Mouse (Mus musculus) cerebellum, adult 11-12 months (tissue): ENCODE measurements around the gene Atp8a2.

Experiments
- DNase-seq: peaks from one replicate; pipeline ENCODE4 v3.0.0; 2022

Gene Atp8a2

GRCm38 (mm10) chr14:60196884-60197283 lies at the start of gene Atp8a2:
TSS of gene Atp8a2 (minus strand) at chr14:60197179.
- DNase-seq: no peak

DNA sequence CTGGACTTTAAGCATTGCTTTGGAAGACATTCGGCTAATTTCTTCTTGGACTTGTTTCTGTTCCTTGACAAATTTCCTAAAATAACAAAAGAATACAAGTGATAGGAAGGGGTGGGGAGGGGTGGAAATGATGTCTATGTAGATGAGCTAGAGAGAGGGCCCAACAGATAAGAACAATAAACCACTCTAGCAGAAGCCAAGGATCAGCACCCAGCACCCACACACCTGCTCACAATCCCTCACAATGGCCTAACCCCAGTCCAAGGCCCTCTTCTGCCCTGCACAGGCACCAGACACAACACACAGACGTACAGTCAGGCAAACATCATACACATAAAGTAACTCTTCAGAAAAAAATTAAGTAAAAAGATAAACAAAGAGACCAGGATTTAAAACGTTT lies 41.6 kb upstream of the Atp8a2 start:
- DNase-seq: no peak

- DNase-seq: no peak
Observed at GRCm38 (mm10) chr14:60219886-60220285, 22.9 kb upstream of the Atp8a2 start.

GRCm38 (mm10) chr14:60217616-60218015 lies 20.6 kb upstream of the Atp8a2 start:
- no peak for DNase-seq

DNA sequence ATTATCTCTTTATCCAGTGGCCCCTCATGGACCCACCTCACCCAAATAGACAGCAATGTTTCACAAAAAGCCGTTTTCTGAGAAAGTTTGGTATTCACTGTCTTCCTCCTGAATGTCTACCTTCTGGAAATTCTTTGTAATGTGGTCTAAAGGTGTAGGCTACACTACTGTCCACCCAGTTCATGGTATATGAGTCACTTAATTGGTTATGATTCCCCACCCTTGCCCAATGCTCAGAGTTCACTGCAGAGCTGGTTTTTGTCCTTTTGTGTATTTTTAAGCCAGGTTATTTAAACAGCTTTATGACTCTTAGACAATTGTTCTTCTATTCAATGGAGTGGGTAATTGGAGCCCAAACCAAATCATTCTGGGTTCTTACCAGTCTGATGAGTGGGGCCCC lies 19.1 kb upstream of the Atp8a2 start:
- DNase-seq: no peak

GRCm38 (mm10) chr14:60215000-60215399 lies 18.0 kb upstream of the Atp8a2 start:
- no peak for DNase-seq

DNA sequence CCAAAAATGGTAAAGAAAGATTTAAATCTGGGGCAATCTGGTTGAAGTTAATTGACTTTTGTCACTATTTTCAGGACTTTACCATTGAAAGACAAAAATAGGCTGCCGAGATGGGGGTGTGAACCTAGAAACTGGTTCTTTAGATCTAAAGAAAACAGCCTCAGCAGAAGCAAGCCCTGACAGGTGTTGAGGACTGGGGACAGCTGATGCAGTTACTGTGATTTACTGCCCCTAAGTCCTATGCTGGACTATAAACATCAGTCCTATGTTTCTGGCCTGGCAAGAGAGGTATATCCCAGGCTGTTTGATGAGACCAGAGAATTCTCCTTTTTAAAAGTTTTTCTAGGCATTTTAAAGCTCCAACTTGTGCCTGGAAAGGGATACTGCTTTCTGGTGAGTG lies 17.1 kb upstream of the Atp8a2 start:
- DNase-seq: no peak

DNA sequence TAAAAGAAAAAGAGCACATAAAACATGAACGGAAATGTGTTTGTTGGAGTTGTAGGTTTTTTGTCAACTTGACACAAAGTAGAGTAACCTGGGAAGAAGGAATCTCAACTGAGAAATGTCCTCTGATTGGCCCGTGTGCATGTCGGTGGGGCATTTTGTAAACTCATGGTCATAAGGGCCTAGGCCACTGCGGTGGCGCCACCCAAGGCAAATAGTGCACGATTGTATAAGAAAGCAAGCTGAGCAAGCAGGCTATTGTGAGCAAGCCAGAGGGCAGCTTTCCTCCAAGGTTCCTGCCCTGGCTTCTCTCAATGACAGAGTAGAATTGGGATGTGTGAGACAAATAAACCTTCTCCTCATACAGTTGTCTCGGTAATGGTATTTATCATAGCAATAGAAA lies 12.2 kb upstream of the Atp8a2 start:
- no peak for DNase-seq

DNA sequence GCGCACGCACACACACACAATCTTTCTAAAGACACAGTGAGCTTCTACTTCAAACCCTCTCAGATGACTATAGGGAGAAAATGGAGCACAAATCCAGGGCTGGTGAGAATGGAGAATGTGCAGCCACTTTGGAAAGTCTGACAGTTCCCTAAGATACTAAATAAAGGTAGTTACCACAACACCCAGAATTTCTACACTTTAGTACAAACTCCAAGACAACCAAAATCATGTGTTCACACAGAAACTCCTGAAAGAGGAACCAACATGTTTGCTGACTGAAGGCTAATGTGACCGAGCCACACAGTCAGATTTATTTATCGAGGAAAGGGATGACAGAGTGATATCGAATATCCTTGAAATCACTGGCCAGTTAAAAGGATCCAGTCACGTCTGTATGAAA lies 8.0 kb upstream of the Atp8a2 start:
- no peak for DNase-seq

DNA sequence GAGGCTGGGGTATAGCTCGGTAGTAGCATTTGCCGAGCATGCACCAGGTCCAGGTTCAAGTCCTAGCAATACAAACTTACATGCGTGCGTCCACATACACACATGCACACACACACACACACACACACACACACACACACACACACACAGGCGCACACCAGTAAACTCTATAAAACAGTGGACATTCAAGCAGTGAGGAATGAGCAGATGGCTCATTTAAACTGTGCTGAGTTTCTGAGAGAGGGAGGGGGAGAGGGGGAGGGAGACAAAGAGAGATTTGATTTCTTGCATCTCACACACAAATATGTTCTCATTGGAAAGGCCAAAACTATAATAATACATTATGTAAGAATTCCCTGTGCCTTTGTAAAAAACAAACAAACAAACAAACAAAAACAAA lies 980 bp downstream of the Atp8a2 start:
- DNase-seq: no peak

GRCm38 (mm10) chr14:60194606-60195005 lies 2.4 kb downstream of the Atp8a2 start:
- DNase-seq: no peak

DNA sequence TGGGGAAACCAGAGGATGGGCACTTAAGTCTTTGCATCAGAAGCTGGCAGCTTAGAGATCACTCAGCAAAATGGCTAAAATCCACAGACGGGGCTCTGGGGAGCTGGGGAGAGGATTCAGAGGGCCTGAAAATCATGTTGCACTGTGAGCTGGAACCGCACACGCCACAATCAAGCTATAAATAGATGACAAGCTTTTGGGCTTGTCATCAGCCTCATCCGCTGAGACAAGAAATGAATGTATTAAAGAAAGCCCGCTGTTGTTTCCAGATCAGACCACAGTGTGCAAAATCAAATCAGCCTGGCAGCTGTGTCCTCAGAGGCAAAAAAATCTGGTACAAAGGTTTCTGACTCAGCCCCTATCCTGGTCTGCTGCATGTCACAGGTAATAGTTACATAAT lies 7.2 kb downstream of the Atp8a2 start:
- no peak for DNase-seq

DNA sequence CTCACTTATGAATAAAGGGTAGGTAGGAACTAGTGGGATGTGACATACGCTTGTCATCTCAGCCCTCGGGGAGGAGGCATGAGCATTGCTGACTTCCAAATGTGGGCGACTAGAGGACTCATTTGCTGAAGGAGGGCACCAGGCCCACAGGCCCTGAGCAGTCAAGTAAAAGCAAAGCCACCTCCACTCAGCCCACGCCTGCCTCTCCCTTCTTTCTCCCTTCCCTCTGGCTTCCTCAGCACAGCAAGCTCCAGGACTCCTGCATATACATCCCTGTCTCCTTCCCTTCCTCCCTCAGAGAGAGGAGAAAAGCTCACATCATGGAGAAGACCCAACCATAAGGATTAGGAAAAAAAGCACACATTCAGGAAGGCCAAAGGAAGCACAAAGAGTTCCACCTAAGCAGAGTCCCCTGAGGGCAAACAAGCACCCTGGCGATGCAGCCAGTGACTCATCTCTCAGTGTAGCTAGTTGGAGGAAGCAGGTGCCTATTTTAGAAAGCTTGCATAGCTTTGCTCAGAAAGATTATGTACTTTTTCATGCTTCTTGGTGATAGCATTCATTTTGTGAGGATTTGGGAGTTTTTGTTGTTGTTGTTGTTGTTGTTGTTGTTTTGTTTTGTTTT lies 8.7 kb downstream of the Atp8a2 start:
- DNase-seq: no peak

DNA sequence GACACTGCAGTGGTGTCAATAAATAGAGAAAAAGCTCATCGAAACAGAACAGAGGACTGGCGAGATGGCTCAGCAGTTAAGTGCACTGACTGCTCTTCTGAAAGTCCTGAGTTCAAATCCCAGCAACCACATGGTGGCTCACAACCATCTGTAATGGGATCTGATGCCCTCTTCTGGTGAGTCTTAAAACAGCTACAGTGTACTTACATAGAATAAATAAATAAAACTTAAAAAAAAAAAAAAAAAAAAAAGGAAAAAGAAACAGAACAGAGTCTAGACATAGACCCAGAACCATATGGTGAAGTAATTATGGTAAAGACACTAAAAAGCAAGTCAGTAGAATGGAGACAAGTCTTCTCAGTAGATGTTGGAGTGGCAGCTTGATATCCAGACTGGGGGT lies 15.7 kb downstream of the Atp8a2 start:
- DNase-seq: no peak

DNA sequence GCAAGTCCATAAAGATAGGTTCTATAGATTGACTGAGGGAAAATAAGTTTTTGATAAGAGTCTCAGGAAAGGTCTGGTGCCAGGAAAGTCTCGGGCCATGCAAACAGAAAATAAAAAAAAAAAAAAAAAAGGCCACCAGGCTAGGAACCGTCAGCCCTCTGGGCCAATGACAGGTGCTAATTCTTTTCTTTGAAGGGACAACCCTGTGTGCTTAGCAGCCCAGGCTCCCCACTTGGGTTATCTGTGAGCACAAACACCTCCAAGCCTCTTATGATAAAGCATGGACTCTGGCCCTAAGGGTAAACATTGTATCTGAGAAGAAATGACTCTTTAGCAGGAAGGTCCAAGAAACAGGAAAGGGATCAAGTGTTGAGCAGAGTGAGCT lies 18.4 kb downstream of the Atp8a2 start:
- DNase-seq: no peak

DNA sequence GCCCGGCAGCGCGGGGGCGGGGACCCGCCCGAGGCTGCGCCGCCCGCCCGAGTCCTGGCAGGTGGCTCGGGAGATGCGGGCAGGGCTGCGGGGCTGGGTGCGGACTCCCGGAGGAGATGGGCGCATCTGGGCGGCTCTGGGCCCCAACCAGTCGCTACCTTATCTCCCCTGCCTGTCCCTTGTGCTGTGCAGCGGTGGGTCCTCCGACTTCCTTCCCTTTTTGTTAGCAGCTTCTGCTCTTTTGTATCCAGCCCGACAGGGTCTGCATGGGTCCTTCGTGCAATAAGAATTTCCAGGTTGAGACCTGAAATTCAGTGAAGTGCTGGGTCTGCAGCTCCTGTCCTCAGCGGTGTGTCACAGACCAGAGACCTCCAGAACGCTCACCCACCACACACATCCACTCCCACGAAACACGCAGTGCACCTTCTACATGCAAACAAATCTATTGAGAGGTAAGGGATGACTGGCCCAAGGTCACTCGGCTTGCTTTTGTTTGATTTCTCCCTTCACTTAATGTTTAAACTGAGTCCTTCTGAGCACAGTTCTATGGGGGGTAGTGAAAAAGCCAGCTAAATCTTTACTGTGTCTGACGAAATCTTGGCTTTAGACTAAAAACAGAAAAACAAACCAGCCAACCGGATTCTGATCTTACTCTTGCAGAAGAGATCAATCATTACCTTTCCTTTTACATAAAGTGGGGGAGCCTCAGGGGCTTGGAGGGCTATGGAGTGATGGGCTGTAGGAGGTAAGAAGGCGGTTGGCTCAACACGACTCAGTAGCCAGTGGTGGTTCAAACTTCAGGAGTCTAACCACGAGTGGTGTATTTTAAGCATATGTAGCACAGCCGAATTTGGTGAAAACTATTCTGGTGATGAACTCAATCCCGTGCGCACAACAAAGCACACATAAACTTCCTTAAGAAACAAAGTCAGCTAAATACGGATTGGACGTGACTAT lies 19.1 kb downstream of the Atp8a2 start:
- peak; percentile 69 for DNase-seq

GRCm38 (mm10) chr14:60176891-60177613 lies 19.9 kb downstream of the Atp8a2 start:
- peak; percentile 78 for DNase-seq

- DNase-seq: no peak
Observed at GRCm38 (mm10) chr14:60176469-60176890, 20.5 kb downstream of the Atp8a2 start.

- no peak for DNase-seq
Observed at GRCm38 (mm10) chr14:60172286-60173055, 24.5 kb downstream of the Atp8a2 start.

- no peak for DNase-seq
Observed at GRCm38 (mm10) chr14:60170845-60171610, 26.0 kb downstream of the Atp8a2 start.

GRCm38 (mm10) chr14:60163367-60163766 lies 33.6 kb downstream of the Atp8a2 start:
- no peak for DNase-seq

GRCm38 (mm10) chr14:60152373-60152772 lies 44.6 kb downstream of the Atp8a2 start:
- DNase-seq: no peak
